Mouse (Mus musculus): ENCODE results near the gene Aplp2. TPM values are rescaled to one million over a fixed set of nuclear protein-coding genes. Genes with fewer than 3 reads are reported as not detected.
"Not testable (repeated sequence)": the region's sequence is repeated elsewhere in the genome, so short reads cannot be mapped to it uniquely, and the experiment has no call there.

The Aplp2 gene
- total RNA-seq, 2 experiments from 2014 or later = 480 to 510 TPM

DNA sequence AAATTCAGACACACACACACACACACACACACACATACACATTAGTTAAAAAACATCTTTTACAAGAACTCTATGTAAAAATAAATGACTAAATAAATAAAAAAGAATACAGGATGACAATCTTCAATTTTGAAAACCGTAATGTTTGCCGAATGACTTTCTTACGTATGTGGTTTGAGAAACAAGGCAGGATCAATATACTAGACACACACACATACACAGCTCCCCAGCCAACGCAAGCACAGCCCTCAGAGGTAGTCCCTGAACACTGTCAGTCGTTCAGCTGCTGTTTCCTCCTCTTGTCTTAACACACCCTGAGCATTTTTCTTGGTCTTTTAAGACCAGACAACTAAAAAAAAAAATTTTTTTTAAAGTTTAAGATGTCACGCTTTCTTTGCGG, 19.2 kb downstream of the Aplp2 start:
- intact Hi-C loops (cut with DNase I) = no loop called here
- DNase-seq (ENCODE audit: extremely low spot score in 1 of 2, low spot score in 2 of 2) = no peak

DNA sequence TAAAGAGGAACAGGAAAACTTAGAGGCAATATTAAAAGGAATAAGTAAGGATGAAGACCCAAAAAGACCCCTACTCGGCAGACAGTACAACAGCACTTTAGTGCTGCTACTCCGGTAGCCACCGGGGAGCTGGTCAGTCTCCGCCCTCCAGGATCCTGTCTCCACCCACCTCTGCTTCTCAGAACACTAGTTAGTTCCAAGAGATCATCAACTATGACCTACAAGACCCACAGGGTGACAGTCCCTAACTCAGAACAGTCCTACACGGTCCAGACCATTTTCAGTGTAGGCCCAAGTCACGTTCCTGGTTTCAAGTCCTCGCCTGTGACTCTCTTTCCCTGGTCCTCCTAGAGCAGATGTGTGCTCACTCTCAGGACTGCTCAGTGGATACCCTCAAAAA, 20.1 kb downstream of the Aplp2 start:
- no peak for DNase-seq (ENCODE audit: extremely low spot score in 1 of 2, low spot score in 2 of 2)
- intact Hi-C loops (cut with DNase I) = no loop called here

DNA sequence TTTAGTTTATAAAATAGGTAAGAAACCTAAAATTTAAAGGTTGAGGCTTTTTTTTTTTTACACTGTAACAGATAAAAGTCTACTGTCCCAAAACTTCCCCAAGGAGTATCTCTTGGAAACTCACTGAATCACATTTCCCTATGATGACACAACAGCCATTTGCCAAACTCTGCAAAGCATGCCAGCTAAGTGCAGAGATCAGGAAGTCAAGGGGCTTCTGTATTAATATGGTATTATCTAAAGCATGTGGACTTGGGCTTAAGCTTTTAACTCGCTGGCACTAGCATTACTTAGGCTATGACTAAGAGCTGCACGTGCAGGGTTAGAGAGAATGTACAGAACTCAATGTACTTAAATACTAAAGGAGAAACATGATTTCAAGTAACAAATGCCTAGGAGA, 22.4 kb downstream of the Aplp2 start:
- no peak for DNase-seq (ENCODE audit: extremely low spot score in 1 of 2, low spot score in 2 of 2)
- intact Hi-C loops (cut with DNase I) = no loop called here

DNA sequence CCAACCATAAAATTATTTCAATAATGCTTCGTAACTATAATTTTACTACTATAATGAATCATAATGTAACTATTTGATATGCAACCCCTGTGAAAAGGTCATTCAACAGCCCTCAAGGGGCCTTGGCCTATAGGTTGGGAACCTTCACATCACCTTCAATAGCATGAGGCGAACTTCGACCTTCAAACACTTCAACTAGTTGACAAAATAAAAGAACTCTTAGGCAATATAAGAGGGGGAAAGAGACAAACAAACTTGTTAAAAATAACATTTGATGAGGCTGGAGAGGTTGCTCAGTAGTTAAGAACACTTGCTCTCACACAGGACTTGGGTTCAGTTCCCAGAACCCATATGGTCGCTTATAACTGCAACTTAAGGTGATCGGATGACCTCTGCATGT, 27.2 kb downstream of the Aplp2 start:
- DNase-seq (ENCODE audit: extremely low spot score in 1 of 2, low spot score in 2 of 2) = no peak
- intact Hi-C loops (cut with DNase I) = no loop called here

DNA sequence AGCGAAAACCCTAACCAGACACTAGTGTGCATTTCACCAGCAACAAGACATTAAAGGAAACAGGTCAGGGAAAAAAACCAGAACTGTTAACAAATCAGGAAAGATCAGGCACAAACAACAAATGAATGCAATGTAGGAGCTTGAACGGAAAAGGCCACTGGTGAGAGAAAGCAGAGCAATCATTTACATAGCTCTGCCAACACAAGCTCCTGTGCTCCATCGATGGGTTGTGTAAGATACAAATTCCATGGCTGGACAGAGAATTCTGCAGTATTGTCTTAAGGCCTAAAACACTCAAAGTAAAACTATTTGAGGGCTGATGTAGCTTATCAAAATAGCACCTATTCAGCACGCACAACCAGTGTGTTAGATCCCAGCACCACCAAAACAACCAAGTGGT, 28.6 kb downstream of the Aplp2 start:
- intact Hi-C loops (cut with DNase I) = no loop called here
- no peak for DNase-seq (ENCODE audit: extremely low spot score in 1 of 2, low spot score in 2 of 2)

DNA sequence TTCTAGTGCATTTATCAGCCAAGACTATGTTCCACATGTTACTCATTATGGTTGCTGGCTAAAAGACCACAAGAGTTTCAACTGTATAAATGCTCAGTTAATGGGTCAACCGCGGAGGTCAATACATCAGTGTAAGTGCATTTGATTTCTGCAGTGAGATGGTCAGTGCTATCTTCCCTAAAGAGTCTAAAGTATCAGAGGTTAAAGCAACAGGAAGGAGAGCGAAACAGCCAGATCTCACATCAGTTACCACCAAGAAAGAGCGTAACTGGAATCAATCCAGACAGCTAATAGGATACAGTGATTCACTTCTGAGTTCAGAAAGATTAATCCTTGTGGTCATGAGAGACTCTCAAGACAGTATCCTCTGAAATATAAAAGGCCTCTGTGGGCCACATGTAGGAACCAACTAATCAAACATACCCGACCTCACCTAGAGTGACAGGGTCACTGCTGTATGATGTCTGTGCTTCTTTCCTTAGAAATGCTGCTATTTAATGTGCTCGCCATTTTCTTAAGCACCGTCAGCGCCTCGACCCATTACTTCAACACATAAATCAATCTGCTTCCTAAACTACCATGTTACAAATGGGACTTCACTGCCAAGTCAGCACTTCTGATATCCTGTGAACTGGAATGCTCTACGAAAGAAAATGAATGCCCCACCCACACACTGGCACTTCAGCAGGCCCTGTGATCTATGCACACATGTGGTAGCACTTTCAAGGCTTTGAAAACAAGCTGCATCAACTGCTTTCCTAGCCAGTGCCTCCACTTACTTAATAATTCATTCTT, 30.1 kb downstream of the Aplp2 start:
- DNase-seq (ENCODE audit: extremely low spot score in 1 of 2, low spot score in 2 of 2) = no peak
- intact Hi-C loops (cut with DNase I) = no loop called here

DNA sequence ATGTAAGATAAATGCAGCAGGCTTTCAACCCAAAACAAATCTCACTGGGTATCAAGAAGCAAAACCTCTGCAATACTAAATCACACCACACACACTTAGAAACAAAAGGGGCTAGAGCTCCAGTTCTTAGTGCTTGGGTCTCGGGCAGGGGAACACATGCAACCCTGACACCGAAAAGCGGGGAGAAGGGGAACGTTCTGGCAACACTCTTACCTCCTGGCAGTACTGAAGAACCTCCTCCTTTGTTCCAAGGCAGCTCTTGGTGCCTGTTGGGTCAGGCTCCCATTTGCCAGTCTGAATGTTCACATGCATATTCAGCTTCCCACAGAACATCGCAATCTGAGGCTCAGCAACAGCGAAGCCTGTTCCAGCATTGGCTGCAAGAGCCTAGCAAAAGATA, 33.9 kb downstream of the Aplp2 start:
- peak in 1 of 2 experiments; percentile 21 for DNase-seq (ENCODE audit: extremely low spot score in 1 of 2, low spot score in 2 of 2)
- intact Hi-C loops (cut with DNase I) = loop anchor here (5.0 to 10.0 kb wide), 2 partner anchors 35 to 107 kb away; partner anchors contain the start of genes Aplp2 and Prdm10

DNA sequence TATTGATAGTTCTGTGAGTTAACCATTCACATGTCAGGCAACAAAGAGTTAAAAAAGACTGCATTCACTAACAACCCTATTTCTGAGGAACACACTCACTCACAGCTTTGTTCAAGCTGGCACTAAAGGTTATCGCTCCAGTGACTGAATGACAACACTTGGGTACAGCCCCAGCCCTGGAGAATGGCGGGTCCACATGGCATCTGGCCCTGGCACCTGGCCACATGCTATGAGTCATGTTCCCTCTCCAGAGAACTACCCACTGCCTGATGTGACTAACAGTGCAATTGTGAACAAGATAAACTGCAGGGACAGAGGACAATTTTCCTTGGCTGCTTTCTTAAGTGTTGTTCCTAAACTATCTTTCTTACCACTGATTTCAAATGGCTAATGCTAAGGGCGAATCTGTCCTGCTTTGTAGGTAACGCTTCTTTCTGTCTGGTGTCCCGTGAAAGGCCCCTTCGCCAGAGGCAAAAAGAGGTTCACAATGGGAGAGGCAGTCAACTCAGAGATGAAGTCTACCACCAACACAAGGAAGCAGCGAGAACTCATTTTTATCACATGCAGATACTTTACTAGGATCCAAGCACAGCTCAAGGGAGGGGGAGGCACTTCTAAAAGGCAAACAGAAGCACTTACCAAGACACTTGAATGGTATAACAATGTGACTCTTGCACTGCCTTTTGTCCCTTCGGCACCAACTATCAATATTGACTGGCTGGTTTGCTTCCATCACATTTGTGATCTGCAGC, 35.1 kb downstream of the Aplp2 start:
- DNase-seq (ENCODE audit: extremely low spot score in 1 of 2, low spot score in 2 of 2) = peak; percentile 60 to 82
- intact Hi-C loops (cut with DNase I) = loop anchor here (5.0 to 10.0 kb wide), 2 partner anchors 36 to 108 kb away; partner anchors contain the start of genes Aplp2 and Prdm10

DNA sequence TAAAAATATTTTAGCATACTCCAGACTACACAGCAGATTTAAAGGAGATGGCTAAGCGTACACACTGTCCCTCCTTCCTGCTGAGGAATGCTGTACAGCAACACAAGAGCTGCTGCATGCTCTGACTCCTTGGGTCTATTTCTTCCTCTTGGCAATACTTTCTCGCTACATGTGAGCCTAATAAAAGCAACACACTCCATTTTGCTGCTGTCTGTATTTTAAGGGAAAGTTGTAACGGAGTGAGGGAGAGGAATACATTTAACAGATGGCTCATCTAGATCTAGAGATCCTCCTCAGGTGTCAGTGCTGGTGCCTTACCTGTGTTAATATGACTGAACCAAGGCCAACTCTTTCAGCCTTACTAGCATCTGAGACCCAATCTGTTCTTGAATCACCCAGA, 35.6 kb downstream of the Aplp2 start:
- intact Hi-C loops (cut with DNase I) = loop anchor here (5.0 to 10.0 kb wide), 2 partner anchors 36 to 109 kb away; partner anchors contain the start of genes Aplp2 and Prdm10
- no peak for DNase-seq (ENCODE audit: extremely low spot score in 1 of 2, low spot score in 2 of 2)

DNA sequence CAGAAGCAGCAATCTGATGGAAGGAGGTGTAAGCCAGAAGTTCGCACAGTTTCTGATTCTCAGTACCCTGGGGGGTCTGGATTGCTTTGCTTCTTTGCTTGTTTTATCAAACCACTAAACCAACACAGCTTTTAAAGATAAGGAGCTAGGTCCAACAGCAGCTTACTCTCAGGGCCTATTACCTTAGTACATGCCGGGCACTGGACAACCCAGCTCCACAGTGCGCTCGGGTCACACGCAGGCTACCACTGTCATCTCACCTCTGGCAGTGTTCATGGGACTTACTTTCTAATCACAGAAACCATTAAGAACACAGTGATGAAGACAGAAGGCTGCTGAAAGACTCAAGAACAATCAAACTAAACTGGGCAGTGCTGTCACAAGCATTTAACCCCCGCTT, 36.3 kb downstream of the Aplp2 start:
- DNase-seq (ENCODE audit: extremely low spot score in 1 of 2, low spot score in 2 of 2) = no peak
- intact Hi-C loops (cut with DNase I) = loop anchor here (5.0 to 10.0 kb wide), 2 partner anchors 37 to 109 kb away; partner anchors contain the start of genes Aplp2 and Prdm10

DNA sequence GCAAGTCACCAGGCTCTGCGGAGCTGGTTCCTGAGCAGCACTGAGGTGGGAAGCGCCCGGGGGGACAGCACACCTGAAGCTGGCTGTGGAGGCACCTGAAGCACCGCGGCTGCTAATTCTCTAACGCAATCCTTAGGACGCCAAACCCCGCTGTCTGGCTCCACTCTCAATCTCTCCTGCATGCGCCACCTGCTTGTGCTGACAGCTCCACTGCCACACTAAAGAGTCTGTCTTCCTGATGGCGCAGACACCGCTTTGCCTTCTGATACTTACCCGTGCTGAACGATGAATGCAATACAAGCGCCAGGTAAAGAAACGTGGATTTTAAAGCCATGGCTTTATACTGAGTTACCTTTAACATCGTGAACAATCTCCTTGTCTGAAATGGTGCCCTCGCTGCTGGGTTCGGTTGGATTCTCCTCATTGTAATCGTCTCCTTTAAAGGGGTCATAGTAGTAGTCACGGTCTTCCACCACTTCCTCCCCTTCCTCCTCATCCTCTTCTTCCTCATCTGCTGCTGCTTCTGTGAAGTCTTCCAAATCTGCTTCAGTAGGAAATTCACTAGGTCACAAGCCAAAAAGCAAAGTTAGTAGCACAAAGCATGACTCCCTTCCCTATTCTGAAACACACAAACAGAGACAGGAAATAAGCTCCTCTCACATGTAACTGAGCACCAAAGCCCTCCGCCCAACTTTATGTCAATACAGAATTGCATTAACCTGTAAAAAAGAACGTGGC, 43.1 kb downstream of the Aplp2 start:
- no peak for DNase-seq (ENCODE audit: extremely low spot score in 1 of 2, low spot score in 2 of 2)
- intact Hi-C loops (cut with DNase I) = no loop called here

DNA sequence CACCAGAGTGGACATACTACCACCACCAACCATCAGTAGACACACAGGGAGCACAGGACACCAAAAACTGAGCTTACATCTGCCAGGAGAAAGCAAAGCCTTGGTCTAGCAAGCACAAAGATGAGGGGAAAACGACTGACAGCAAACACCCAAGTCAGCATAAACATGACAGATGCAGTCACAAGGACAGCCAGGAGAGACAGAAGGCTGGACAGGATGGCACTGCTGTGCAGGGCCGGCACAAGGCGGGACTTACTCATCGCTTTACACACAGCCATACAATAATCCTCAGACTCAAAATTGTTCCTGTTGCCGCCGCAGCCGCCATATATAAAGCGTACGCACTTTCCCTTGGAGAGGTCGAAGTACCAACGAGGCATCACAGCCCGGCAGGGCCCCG, 44.3 kb downstream of the Aplp2 start:
- intact Hi-C loops (cut with DNase I) = no loop called here
- DNase-seq (ENCODE audit: extremely low spot score in 1 of 2, low spot score in 2 of 2) = no peak

DNA sequence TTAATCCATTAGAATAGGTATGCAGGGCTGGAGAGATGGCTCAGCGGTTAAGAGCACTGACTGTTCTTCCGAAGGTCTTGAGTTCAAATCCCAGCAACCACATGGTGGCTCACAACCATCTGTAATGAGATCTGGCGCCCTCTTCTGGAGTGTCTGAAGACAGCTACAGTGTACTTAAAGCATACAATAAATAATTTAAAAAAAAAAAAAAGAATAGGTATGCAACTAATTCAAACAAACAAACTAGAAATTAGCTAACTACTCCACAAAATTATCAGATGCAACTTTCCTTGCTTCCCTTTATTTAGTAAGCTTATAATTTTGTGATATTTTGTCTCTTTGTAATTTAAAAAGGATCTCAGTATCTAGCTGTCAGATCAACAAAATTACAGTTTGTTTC, 46.1 kb downstream of the Aplp2 start:
- DNase-seq (ENCODE audit: extremely low spot score in 1 of 2, low spot score in 2 of 2); intact Hi-C loops (cut with DNase I): not testable (repeated sequence)

DNA sequence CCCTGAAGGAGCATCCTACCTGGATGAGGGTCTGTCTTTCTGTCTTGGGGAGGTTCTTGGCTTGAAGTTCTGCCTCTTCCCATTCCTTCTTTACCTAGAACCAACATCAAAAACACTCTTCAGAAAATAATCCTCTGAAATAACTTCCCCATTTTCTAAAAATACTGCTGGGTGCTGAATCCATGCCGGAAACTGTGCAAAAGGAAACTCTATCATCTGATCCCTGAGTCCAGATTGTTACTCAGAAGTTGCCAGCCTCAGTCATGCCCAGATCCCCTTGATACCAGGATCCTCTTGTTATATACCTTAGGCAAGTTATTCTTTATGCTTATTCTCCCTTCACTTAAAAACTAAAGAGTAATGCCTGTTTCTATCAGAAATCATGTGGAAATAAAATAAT, 48.3 kb downstream of the Aplp2 start:
- intact Hi-C loops (cut with DNase I) = no loop called here
- DNase-seq (ENCODE audit: extremely low spot score in 1 of 2, low spot score in 2 of 2) = no peak

DNA sequence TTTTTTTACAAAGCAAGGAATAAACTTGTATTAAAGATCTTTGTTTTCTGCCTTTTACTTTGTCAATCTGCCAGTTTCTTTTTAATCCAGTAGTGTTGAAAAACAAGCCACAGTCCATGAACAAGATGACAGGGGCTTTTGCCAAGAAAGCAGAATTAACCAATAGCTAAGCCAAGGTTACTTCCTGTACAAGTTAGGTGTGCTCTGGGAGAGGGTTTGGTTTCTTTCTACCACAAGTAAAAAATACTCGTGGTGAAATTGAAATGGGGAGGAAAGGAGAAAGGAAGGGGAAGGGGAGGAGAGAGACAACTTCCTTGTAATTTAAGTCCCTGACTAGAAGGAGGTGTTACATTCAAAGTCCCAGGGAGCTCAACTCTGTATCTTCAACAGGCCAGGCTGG, 48.7 kb downstream of the Aplp2 start:
- intact Hi-C loops (cut with DNase I) = no loop called here
- no peak for DNase-seq (ENCODE audit: extremely low spot score in 1 of 2, low spot score in 2 of 2)

DNA sequence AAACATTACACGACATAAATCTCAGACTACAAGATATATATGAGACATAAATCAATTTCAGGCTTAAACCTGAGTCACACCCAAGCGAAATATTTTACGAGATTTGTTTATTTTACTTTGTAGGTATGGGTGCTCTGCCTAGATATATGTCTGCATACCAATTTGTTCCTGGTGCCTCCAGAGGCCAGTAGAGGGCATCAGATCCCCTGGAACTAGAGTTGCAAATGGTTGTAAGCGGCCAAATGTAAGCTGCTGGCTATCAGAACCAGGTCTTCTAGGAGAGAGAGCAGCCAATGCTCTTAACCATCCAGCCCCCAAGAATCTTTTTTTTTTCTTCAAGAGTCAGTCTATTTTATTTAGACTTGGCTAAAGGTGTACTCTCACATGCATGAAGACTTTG, 51.7 kb downstream of the Aplp2 start:
- peak in 1 of 2 experiments; percentile 34 for DNase-seq (ENCODE audit: extremely low spot score in 1 of 2, low spot score in 2 of 2)
- intact Hi-C loops (cut with DNase I) = no loop called here

DNA sequence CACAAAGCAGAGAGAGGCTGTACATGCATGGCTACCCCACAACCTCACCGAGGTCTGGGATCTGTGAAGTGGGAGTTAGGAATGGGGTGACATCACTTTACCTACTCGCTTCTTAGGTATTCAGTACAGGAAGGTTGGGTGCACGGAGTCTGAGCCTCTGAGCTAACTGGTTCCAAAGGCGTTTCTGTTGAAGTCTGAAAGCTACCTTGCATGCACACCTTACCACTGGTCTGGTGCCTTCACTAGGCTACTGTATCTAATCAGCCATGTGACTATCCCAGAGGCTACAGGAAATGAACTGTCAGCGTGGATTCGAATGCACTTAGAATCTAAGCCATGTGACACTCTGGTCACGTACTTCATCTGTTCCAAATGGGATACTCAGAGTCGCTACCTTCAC, 55.0 kb downstream of the Aplp2 start:
- intact Hi-C loops (cut with DNase I) = no loop called here
- no peak for DNase-seq (ENCODE audit: extremely low spot score in 1 of 2, low spot score in 2 of 2)

DNA sequence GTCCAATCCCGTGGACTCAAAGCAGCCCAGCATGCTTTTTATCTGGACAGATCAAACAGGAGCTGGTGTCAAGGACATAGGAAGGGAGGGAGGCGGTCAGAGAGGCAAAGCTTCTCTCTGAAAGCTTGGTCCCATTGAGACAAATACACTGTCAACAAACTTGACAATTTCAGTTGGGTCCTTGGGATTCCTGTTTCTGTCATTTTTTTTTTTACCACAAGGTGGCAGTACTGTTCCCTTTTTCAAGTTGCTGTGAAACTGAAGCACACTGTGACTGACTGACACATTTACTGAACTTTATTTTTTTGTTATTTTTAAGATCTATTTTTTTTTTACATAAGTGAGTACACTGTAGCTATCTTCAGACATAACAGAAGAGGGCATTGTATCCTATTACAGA, 60.6 kb downstream of the Aplp2 start:
- peak in 1 of 2 experiments; percentile 36 for DNase-seq (ENCODE audit: extremely low spot score in 1 of 2, low spot score in 2 of 2)
- intact Hi-C loops (cut with DNase I) = loop anchor here (5.0 kb wide), 1 partner anchor 251 kb away; no protein-coding TSS in a partner anchor

DNA sequence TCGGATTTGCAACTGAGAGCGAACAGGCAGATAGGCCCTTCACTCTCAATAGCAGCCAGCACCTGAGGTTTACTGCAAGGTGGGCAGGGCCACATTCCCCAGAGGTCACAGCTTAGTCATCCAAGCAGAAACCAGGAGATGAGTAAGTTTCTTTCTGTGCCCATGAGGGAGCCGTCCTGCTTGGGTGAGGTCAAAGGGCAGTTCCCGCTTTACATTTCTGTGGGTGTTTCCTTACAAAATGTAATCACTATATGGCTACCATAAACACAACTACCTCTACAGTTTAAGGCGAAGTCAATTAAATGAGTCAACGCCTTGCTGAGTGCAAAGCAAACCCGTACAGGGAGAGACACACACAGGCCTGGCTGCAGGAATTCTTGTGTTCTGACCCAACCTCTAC, 63.5 kb downstream of the Aplp2 start:
- intact Hi-C loops (cut with DNase I) = loop anchor here (10.0 kb wide), 1 partner anchor 397 kb away; no protein-coding TSS in a partner anchor

More for the DNA sequence above, 63.5 kb downstream of the Aplp2 start:
- no peak for DNase-seq (ENCODE audit: extremely low spot score in 1 of 2, low spot score in 2 of 2)
